Mouse (Mus musculus): ENCODE results near the gene Ankzf1. TPM values are rescaled to one million over a fixed set of nuclear protein-coding genes. Genes with fewer than 3 reads are reported as not detected.
"Not testable (repeated sequence)": the region's sequence is repeated elsewhere in the genome, so short reads cannot be mapped to it uniquely, and the experiment has no call there.

Ankzf1 gene
- total RNA-seq, 2 experiments from 2014 or later, result 8.3 to 34.5 TPM

- no peak for ATAC-seq (replicated peaks; ENCODE audit: low FRiP score, poor library complexity, severe bottlenecking)
Observed at GRCm38 (mm10) chr1:75221538-75221937, 29.6 kb downstream of the Ankzf1 start.

GRCm38 (mm10) chr1:75222926-75223325 is 31.0 kb downstream of the Ankzf1 start:
- no peak for ATAC-seq (replicated peaks; ENCODE audit: low FRiP score, poor library complexity, severe bottlenecking)

GRCm38 (mm10) chr1:75223532-75223931 is 31.6 kb downstream of the Ankzf1 start:
- ATAC-seq (replicated peaks; ENCODE audit: low FRiP score, poor library complexity, severe bottlenecking), result no peak

- ATAC-seq (replicated peaks; ENCODE audit: low FRiP score, poor library complexity, severe bottlenecking), result no peak
Observed at GRCm38 (mm10) chr1:75225473-75225872, 33.5 kb downstream of the Ankzf1 start.

- ATAC-seq (replicated peaks; ENCODE audit: low FRiP score, poor library complexity, severe bottlenecking), result no peak
Observed at GRCm38 (mm10) chr1:75226138-75226537, 34.2 kb downstream of the Ankzf1 start.

- ATAC-seq (replicated peaks; ENCODE audit: low FRiP score, poor library complexity, severe bottlenecking), result no peak
Observed at GRCm38 (mm10) chr1:75227653-75228052, 35.7 kb downstream of the Ankzf1 start.

- ATAC-seq (replicated peaks; ENCODE audit: low FRiP score, poor library complexity, severe bottlenecking), result peak; percentile 86
Observed at GRCm38 (mm10) chr1:75229158-75229557, 37.2 kb downstream of the Ankzf1 start.

GRCm38 (mm10) chr1:75230335-75230994 is 38.5 kb downstream of the Ankzf1 start:
- ATAC-seq (replicated peaks; ENCODE audit: low FRiP score, poor library complexity, severe bottlenecking), result peak; percentile 51

GRCm38 (mm10) chr1:75231224-75231623 is 39.3 kb downstream of the Ankzf1 start:
- no peak for ATAC-seq (replicated peaks; ENCODE audit: low FRiP score, poor library complexity, severe bottlenecking)

- ATAC-seq (replicated peaks; ENCODE audit: low FRiP score, poor library complexity, severe bottlenecking), result no peak
Observed at GRCm38 (mm10) chr1:75231664-75232152, 39.8 kb downstream of the Ankzf1 start, which contains the start of gene A630095N17Rik. Gene A630095N17Rik (minus strand): TSS chr1:75232102.

GRCm38 (mm10) chr1:75232489-75232888 is 40.5 kb downstream of the Ankzf1 start:
- not testable (repeated sequence) for ATAC-seq (replicated peaks; ENCODE audit: low FRiP score, poor library complexity, severe bottlenecking)

GRCm38 (mm10) chr1:75234606-75235005 is 42.7 kb downstream of the Ankzf1 start:
- ATAC-seq (replicated peaks; ENCODE audit: low FRiP score, poor library complexity, severe bottlenecking), result peak; percentile 64

GRCm38 (mm10) chr1:75236117-75237050 is 44.4 kb downstream of the Ankzf1 start, which contains the start of gene Dnajb2:
Gene Dnajb2 (plus strand): TSS chr1:75236406.
- peak; percentile 82 for ATAC-seq (replicated peaks; ENCODE audit: low FRiP score, poor library complexity, severe bottlenecking)

- ATAC-seq (replicated peaks; ENCODE audit: low FRiP score, poor library complexity, severe bottlenecking), result no peak
Observed at GRCm38 (mm10) chr1:75239591-75239990, 47.6 kb downstream of the Ankzf1 start.

GRCm38 (mm10) chr1:75243411-75243810 is 51.5 kb downstream of the Ankzf1 start:
- no peak for ATAC-seq (replicated peaks; ENCODE audit: low FRiP score, poor library complexity, severe bottlenecking)

- peak; percentile 24; the same call in 1 of the 2 replicates for ATAC-seq (replicated peaks; ENCODE audit: low FRiP score, poor library complexity, severe bottlenecking)
Observed at GRCm38 (mm10) chr1:75244175-75244826, 52.4 kb downstream of the Ankzf1 start.

GRCm38 (mm10) chr1:75244836-75245235 is 52.9 kb downstream of the Ankzf1 start:
- no peak for ATAC-seq (replicated peaks; ENCODE audit: low FRiP score, poor library complexity, severe bottlenecking)

- ATAC-seq (replicated peaks; ENCODE audit: low FRiP score, poor library complexity, severe bottlenecking), result no peak
Observed at GRCm38 (mm10) chr1:75247071-75247930, 55.4 kb downstream of the Ankzf1 start.

Data from erythroblast, adult 5-6 weeks (primary cell).